Mouse (Mus musculus) cortical plate, adult 2 months (tissue): ENCODE measurements around the gene Abt1. TPM values are rescaled to one million over a fixed set of nuclear protein-coding genes. Genes with fewer than 3 reads are reported as not detected.

Source experiments
- H3K27ac ChIP-seq: fragments of 200-500 bp; 2 replicates; pipeline ENCODE4 v1.5.1; 2012; ENCODE audit warnings: low read length, control low read depth, inconsistent platforms; ENCODE audit not compliant: insufficient read depth
- H3K4me1 ChIP-seq: fragments of 200-500 bp; 2 replicates; pipeline ENCODE4 v1.6.1; 2011; ENCODE audit warnings: low read length; ENCODE audit not compliant: control insufficient read depth, insufficient read depth
- H3K4me3 ChIP-seq: fragments of 200-500 bp; 2 replicates; pipeline ENCODE4 v1.5.1; 2011; ENCODE audit warnings: mild to moderate bottlenecking, low read length, control low read depth; ENCODE audit not compliant: insufficient read depth
- CTCF ChIP-seq: fragments of 200-500 bp; IDR thresholded peaks from 2 replicates; pipeline ENCODE4 v1.5.1; 2011; ENCODE audit warnings: mild to moderate bottlenecking, control low read depth, low read length; ENCODE audit not compliant: insufficient read depth; ENCODE audit errors: extremely low read depth
- POLR2A ChIP-seq: fragments of 200-500 bp; IDR thresholded peaks from 2 replicates; pipeline ENCODE4 v1.6.1; 2011; ENCODE audit warnings: mild to moderate bottlenecking, low read length, control low read depth; ENCODE audit not compliant: insufficient read depth; ENCODE audit errors: extremely low read depth
- polyA plus RNA-seq: library from polyadenylated mRNA; depleted of rRNA; stranded (reverse); fragments of >200 nt; gene quantifications from 2 replicates; pipeline ENCODE4 v1.2.3, GENCODE M21; 2012

The Abt1 gene
- polyA plus RNA-seq, 1 experiment: 7.8 TPM

- no peaks in the 10 kb centered on the region; the same call in 1 of the 2 replicates for H3K4me1 ChIP-seq
- TF ChIP-seq POLR2A: no peak
- TF ChIP-seq CTCF: no peak
- H3K4me3 ChIP-seq: no peak overlapping the region
- no peak overlapping the region for H3K27ac ChIP-seq
Measured at GRCm38 (mm10) chr13:23433801-23434200, 10.1 kb upstream of the Abt1 start.

- TF ChIP-seq POLR2A: no peak
- TF ChIP-seq CTCF: no peak
- H3K4me3 ChIP-seq: peak overlapping the region; percentile 54
Measured at GRCm38 (mm10) chr13:23433206-23433605, 9.5 kb upstream of the Abt1 start.

GRCm38 (mm10) chr13:23432562-23433201, 9.0 kb upstream of the Abt1 start:
- Histone ChIP-seq H3K4me3 (peak overlapping the region; percentile 54), H3K4me1 (no peaks in the 10 kb centered on the region; the same call in 1 of the 2 replicates), H3K27ac (no peak overlapping the region)
- TF ChIP-seq CTCF (peak; percentile 41), POLR2A (no peak)

More at GRCm38 (mm10) chr13:23433206-23433605, 9.5 kb upstream of the Abt1 start:
- no peak overlapping the region for H3K27ac ChIP-seq
- H3K4me1 ChIP-seq: no peaks in the 10 kb centered on the region; the same call in 1 of the 2 replicates

- TF ChIP-seq POLR2A (no peak), CTCF (no peak)
- Histone ChIP-seq H3K4me3 (peak overlapping the region; percentile 44), H3K27ac (no peak overlapping the region), H3K4me1 (no peaks in the 10 kb centered on the region; the same call in 1 of the 2 replicates)
Measured at GRCm38 (mm10) chr13:23431351-23431771, 7.7 kb upstream of the Abt1 start.

GRCm38 (mm10) chr13:23430734-23431133, 7.1 kb upstream of the Abt1 start:
- TF ChIP-seq POLR2A: no peak
- TF ChIP-seq CTCF: peak; percentile 39; the same call in 1 of the 2 replicates

GRCm38 (mm10) chr13:23429771-23430380, 6.2 kb upstream of the Abt1 start:
- H3K27ac ChIP-seq: no peak overlapping the region
- H3K4me3 ChIP-seq: peak overlapping the region; percentile 12; the same call in 1 of the 2 replicates
- H3K4me1 ChIP-seq: no peaks in the 10 kb centered on the region; the same call in 1 of the 2 replicates
- no peak for TF ChIP-seq POLR2A
- no peak for TF ChIP-seq CTCF

More at GRCm38 (mm10) chr13:23430734-23431133, 7.1 kb upstream of the Abt1 start:
- Histone ChIP-seq H3K4me1 (no peaks in the 10 kb centered on the region; the same call in 1 of the 2 replicates), H3K4me3 (peak overlapping the region; percentile 44), H3K27ac (no peak overlapping the region)

GRCm38 (mm10) chr13:23428166-23428993, 4.7 kb upstream of the Abt1 start:
- no peak overlapping the region for H3K27ac ChIP-seq
- no peak overlapping the region for H3K4me3 ChIP-seq
- TF ChIP-seq CTCF (no peak), POLR2A (no peak)
- H3K4me1 ChIP-seq: no peaks in the 10 kb centered on the region; the same call in 1 of the 2 replicates

- no peak overlapping the region for H3K27ac ChIP-seq
- no peak overlapping the region for H3K4me3 ChIP-seq
- TF ChIP-seq POLR2A (no peak), CTCF (no peak)
- peaks cover 3% of the 10 kb centered on the region for H3K4me1 ChIP-seq
Measured at GRCm38 (mm10) chr13:23427401-23427910, 3.8 kb upstream of the Abt1 start.

GRCm38 (mm10) chr13:23426922-23427321, 3.3 kb upstream of the Abt1 start:
- Histone ChIP-seq H3K4me1 (peaks cover 3% of the 10 kb centered on the region), H3K4me3 (no peak overlapping the region), H3K27ac (no peak overlapping the region)
- no peak for TF ChIP-seq POLR2A
- no peak for TF ChIP-seq CTCF
